Mouse (Mus musculus) urinary bladder, adult 18-20 months (tissue): ENCODE measurements around the gene Heatr5b.
"Not testable (repeated sequence)": the region's sequence is repeated elsewhere in the genome, so short reads cannot be mapped to it uniquely, and the experiment has no call there.

Source experiments
- DNase-seq, 2 experiments: peaks; one replicate each; pipeline ENCODE4 v3.0.0; 2022; ENCODE audit warnings: low spot score in 2 of 2, mixed read lengths in 2 of 2

Heatr5b gene

DNA sequence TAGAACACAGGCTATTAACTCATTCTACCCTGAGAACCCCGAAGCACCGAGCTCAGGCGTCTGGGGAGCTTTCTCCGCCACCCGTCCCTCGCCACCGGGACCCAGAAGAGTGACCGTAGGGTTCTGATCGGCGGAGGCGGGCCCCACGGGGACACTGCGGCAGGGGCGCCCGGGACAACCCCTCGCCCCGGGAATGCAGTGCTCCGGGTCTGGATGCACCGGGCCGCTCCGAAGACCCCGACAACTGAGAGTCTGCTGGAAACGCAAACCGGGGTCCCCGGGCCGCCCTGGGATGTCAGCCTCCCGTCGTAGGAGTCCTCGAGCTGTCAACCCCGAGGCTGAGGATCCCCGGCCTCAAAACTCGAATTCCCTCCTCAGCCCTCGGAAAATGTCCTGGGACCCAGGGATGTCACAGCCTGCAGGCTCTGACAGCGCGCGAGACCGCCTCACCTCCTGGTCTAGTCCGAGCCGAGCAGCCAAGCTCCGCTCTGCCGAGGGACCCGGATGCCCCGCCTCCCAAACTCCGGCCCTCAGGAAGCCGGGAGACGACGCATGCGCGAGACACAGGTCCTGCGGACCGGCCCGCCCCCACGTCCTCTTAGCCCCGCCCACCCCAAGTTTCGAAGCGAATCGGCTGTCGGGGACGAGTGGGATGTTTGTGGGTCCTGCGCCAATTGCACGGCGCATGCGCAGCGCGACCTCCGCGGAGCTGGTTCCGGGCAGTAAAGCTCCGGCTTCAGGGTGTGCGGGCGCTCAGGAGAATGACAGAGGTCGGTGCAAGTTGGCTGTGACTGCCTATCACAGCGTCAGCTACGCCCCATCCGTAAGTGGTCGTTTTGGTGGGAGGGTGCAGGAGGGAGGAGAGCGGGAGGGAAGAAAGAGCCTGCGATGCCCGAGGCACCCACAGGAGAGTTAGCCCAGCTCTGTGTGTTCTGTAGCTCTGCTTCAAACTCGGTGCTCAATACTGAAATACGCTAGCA, at the start of gene Heatr5b, which contains the start of gene Gpatch11:
Gene Heatr5b (minus strand): TSS at position 509 of the 980 bp plus-strand sequence.
Gene Gpatch11 (plus strand): TSS at position 712 of the 980 bp plus-strand sequence.
- DNase-seq = peak; percentile 89 to 96

DNA sequence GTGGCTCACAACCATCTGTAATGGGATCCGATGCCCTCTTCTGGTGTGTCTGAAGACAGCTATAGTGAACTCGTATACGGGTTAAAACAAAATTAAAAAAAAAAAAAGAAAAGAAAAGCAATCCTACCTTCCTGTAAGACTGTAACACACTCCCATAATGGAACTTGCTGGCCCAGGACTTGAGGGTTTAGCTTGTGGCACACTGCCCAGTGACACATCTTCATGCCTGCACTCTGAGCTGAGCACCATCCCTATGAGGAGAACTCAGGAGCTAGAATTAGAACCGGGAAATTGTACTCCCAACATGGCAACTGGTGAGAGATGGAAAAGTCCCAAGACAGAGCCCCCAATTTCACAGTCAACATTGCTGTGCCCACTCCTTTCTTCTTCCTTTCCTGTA, 48.1 kb upstream of the Heatr5b start:
- DNase-seq = no peak

- DNase-seq = peak; percentile 82 to 83
Measured at GRCm38 (mm10) chr17:78882401-78883112, 47.4 kb upstream of the Heatr5b start, which contains the start of gene Eif2ak2. Eif2ak2 (minus strand) TSS chr17:78882573.

GRCm38 (mm10) chr17:78881878-78882304, 46.7 kb upstream of the Heatr5b start:
- DNase-seq = no peak

- no peak for DNase-seq
Measured at GRCm38 (mm10) chr17:78873886-78874285, 38.7 kb upstream of the Heatr5b start.

DNA sequence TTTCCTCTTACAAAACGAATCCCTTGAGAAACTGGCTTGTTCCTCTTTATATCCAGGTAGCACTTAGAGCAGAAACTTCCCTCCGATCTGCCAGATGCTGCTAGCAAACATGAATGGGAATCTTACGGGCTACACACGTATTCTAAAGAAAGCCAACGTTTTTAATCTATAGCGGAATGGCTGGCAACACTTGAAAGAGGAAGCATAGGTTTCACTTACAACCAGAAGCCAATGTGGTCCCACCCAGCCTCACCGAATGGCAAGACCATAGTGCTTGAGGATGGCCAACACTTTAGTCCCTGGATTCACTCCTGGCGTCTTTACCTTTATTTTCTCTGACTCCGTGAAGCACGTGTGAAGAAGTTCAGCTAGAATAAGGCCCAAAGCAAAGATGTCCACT, 21.1 kb upstream of the Heatr5b start:
- no peak for DNase-seq

- no peak for DNase-seq
Measured at GRCm38 (mm10) chr17:78842271-78842928, 7.2 kb upstream of the Heatr5b start.

GRCm38 (mm10) chr17:78836056-78836455, 892 bp upstream of the Heatr5b start:
- no peak for DNase-seq

DNA sequence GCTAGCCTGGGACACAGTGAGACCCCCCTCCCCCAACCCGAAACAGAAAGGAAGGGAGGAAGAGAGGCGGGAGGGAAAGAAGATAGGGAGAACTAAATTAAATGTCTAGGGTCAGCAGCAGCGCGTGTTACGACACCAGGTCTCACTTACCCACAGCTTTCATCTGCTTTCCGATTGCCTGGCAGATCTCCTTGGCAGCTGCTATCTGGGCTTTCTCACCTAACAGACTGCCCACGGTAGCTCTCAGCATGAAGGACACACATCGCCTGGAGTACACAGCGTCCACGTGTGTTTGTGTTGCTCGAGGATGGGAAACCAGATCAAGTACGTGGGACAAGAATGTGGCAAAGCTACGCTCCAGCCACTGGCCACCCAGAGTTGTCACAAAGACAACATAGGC, 10.8 kb downstream of the Heatr5b start:
- DNase-seq = no peak

DNA sequence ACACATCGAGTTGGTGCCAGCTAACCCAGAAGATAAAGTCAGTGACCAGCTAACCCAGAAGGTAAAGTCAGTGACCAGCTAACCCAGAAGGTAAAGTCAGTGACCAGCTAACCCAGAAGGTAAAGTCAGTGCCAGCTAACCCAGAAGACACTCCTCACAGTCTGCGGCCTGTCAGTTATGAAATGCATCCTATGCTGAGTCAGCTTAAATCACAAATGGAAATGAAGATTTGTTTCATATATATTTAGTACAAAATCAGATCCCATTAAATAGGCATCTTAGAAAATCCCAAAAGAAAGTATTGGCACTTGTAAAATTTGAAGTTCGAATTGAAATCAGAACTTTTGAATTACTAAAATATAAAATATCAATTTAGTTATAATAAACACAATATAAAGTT, 25.6 kb downstream of the Heatr5b start:
- no peak for DNase-seq

- no peak for DNase-seq
Measured at GRCm38 (mm10) chr17:78809019-78809418, 26.1 kb downstream of the Heatr5b start.

GRCm38 (mm10) chr17:78797222-78797621, 37.9 kb downstream of the Heatr5b start:
- DNase-seq = no peak

DNA sequence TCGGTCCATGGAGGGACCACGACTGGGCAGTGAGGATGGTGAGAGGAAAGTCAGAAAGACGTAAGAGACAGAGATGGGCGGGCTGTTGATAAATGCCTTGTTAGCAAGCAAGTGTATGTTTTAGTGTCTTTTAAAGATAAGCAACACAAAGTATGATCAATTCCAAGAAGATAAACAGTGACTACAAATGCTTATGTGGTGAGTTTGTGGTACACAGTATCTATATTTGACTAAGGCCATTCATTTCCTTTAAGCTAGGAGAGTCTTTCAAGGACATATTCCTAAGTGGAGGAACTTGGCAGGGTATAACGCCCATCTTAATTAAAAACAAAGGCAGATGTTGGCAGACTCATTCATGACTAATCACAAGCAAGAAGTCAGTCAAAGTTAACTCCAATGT, 40.8 kb downstream of the Heatr5b start:
- DNase-seq = no peak

DNA sequence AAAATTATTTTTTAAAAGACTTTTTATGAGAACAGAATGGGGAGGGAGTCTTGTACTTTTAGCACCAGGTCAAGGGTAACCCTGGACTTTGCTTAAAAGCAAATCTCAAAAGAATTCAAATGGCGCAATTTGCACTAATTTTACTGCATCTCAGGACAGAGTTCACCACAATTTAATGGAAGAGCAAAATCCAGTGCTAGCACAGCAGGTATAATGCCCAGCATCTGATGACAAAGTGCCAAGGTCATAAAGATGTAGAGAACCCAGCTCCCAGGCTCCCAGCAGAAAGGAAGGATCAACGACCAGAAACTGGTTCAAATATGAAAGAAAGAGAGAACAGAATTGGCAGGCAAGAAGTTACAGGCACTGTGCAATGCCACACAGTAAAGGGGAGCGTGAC, 43.0 kb downstream of the Heatr5b start:
- no peak for DNase-seq

- DNase-seq = no peak
Measured at GRCm38 (mm10) chr17:78791690-78792070, 43.5 kb downstream of the Heatr5b start.

GRCm38 (mm10) chr17:78791068-78791689, 44.0 kb downstream of the Heatr5b start:
- no peak for DNase-seq

GRCm38 (mm10) chr17:78788273-78788672, 46.9 kb downstream of the Heatr5b start:
- DNase-seq = not testable (repeated sequence)

- no peak for DNase-seq
Measured at GRCm38 (mm10) chr17:78778765-78779164, 56.4 kb downstream of the Heatr5b start.

GRCm38 (mm10) chr17:78772317-78772716, 62.8 kb downstream of the Heatr5b start:
- DNase-seq = no peak

GRCm38 (mm10) chr17:78770932-78771331, 64.2 kb downstream of the Heatr5b start:
- no peak for DNase-seq

- no peak for DNase-seq
Measured at GRCm38 (mm10) chr17:78769341-78769740, 65.8 kb downstream of the Heatr5b start.
